Mouse (Mus musculus): Measurements from ENCODE around the gene Slc35c1.

GRCm38 (mm10) chr2:92443313-92443712 lies 17.0 kb downstream of the Slc35c1 start:
- TF ChIP-seq POLR2A (IDR thresholded peaks at IDR 0.05; ENCODE audit: low read depth, low read length) (no peak), CTCF (IDR thresholded peaks at IDR 0.05; ENCODE audit: extremely low read depth, insufficient read length, insufficient replicate concordance, low read depth, low read length) (no peak)
